Mouse (Mus musculus) fibroblast of lung, adult 2 months (primary cell): ENCODE measurements around the gene Tmem91.

Experiments
- DNase-seq: peaks from one replicate; pipeline ENCODE4 v3.0.0-alpha.2; 2011; ENCODE audit warnings: low read depth

Gene Tmem91

DNA sequence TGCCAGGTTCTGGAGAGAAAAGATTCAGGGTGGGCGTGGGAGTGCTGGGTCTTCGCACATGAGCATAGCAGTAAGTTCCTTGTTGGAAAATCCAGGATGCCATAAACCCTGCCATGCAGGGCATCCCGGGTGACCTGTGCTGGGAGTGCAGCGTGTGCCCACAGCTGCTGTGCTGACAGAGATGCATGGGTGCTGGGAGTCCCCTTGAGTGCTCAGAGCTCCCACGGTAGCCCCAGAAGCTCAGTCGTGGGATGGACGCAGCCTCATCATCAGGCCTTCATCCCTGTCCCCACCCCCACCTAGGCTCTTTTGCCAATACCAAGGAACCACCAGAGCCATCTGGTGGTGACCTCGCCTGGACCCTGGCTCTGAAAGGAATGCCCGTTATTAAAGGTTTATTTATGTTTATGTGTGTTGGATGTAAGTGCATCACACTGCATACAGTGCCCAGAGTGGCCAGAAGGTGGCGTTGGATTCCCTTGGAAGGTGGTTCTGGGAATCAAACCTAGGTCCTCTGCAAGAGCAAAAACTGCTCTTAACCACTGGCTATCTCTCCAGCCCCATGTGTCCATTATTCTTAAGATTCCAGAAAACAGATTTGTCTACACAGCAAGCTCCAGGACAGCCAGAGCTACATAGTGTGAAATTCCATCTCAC is 49.2 kb downstream of the Tmem91 start:
- no peak for DNase-seq

DNA sequence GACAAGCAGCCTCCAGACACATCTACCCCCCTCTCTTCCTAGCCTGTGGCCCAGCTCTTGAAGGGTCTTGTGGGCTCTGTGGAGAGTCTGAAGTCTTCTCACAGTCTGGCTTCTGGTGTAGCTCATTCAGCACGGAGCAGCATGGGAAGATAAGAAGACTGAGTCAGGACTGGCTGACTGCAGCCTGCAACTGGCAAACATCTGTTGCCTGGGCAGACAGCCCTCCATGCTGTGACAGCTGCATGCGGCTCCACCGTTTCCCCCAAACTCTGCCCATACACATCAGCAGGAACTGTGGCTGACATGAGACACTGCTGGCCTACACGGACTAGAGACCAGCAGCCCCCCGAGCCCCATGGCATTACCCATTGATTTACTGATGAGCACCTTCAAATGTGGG is 50.1 kb downstream of the Tmem91 start:
- no peak for DNase-seq

DNA sequence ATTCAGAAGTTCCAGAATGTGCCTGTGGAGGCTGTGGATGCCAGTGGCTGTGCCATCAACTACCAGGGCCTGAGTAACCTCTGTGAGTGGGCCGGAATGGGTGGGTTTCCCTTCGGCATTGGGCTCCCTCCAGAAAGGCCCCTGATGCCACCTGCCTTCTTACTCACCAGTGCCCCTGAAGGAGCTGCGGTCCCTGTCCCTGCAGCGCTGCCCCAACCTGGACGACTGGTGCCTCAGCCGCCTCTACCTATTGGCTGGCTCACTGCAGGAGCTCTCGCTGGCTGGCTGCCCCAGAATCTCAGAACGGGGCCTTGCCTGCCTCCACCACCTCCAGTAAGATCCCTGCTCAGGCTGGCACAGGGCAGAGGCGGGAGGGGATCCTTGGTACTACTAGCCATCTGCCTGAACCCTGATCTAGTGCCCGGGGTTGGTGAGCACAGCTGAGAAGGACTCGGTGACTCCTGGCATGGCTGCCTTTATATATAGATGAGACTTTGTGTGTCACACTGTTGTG is 51.1 kb downstream of the Tmem91 start:
- no peak for DNase-seq

DNA sequence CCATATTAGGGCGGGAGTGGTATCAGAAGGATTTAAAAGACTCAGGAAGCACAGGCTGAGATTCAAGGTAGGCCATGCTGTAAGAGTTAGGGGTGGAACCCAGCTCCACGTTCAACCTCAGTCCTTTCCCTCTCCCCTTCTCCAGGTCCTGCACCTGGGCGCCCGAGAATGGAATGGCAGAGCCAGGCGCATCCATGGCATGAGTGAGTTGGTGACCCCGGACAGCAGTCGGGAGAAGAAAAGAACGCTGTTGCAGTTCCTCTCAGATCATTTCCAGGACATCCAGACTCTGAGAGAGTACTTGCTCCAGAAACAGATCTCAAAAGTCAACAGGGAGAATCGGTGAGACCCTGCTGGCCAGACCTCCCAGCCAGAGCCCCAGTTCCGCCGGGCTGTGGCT is 54.2 kb downstream of the Tmem91 start:
- no peak for DNase-seq

DNA sequence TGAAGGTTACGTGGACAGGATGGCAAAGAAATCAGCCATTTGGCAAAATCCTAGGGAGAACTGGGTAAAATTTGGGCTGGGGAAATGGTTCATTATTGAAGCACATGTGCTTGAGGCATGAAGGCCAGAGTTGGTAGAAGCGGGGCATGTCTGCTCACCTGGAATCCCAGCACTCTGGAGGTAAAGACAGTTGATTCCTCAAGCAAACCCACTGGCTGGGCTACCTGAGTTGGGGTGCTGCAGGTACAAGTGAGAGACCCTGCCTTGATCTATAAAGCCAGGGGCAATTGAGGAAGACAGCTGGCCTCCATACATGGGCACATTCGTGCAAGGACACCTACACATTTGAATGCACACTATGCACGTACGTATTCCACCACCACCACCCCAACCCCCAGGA is 54.9 kb downstream of the Tmem91 start:
- DNase-seq, result no peak

DNA sequence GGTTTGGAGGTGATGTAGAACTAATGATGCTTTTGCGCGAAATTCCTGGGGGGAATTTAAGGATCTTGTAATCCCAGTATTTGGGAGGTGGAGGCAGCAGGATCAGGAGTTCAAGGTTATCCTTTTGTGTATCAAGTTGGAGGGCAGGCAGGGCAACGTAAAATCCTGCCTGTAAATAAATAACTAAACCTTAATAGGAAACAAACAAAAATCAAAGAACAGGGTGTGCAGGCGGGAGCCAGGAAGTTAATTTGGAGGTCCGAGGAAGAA is 55.3 kb downstream of the Tmem91 start:
- DNase-seq, result no peak
